In the genomic region with DNA sequence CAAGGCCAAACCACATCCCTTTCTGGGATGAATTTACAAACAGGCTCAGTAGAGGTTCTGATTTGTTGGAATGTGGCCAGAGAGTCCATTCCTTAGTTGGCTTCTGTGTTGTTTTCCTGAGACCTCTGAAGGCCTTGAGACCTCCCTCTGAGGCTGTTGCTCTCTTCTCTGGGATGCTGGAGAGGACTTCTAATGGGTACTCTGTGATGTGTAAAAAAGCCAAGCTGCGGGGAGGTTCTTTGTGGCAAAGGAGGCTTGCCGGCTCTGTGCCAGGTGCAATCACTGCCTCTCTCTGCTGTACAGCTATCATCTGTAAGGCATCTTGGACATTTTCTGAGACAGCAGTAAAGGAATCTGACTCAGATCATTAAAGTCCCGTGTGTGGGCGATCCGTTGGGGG, we compare ENCODE assay signal across 19 mouse cellular contexts.
DNase-seq lines count a peak whose midpoint lies in the region; ATAC-seq and TF ChIP-seq lines count a peak whose summit lies in the region.
"Had no signal": no experiment of that assay in that cellular context is flagged by ENCODE, and none has a peak within 500 bp of the region (broad histone marks: within the 10 kb centered on the region; RNA-seq: fewer than 3 reads in every experiment).

No protein-coding gene starts in this region.

- TF ChIP-seq CTCF in midbrain, postnatal 0 days (IDR thresholded peaks at IDR 0.05) = no peak
- no peak for TF ChIP-seq CTCF in Patski (IDR thresholded peaks at IDR 0.05)

- no peak for TF ChIP-seq POLR2A in myocyte (IDR thresholded peaks at IDR 0.05; ENCODE audit: insufficient read length, low read depth)

- no peak overlapping the region for H3K4me3 ChIP-seq in kidney, embryonic 16.5 days (ENCODE audit: low read length)
- no peak overlapping the region for H3K4me3 ChIP-seq in midbrain, postnatal 0 days (ENCODE audit: low read depth, low read length)
- H3K4me3 ChIP-seq in midbrain, embryonic 15.5 days = no peak overlapping the region
- H3K4me3 ChIP-seq in myocyte = no peak overlapping the region
- H3K4me3 ChIP-seq: embryonic facial prominence, embryonic 13.5 days; forebrain, embryonic 13.5 days; hindbrain, embryonic 13.5 days; intestine, embryonic 15.5 days; kidney, embryonic 15.5 days; limb, embryonic 13.5 days; megakaryocyte, embryonic 14.5 days had no signal

- DNase-seq in kidney, postnatal 10 days = peak; percentile 16
- DNase-seq in midbrain, postnatal 0 days (ENCODE audit: low spot score) = peak; percentile 22
- DNase-seq in Patski (ENCODE audit: low read depth, low spot score) = peak; percentile 86
- no peak for DNase-seq in adrenal gland, adult (ENCODE audit: inconsistent age in 2 of 2, low spot score in 1 of 2)
- DNase-seq: adrenal gland, postnatal 10 days; cerebellum, adult 11-12 months; gastrocnemius, postnatal 25 days; thymus, postnatal 36 days had no signal

- 44% methylated on average over 5 of the region's 5 CpGs for WGBS in kidney, embryonic 16.5 days
- WGBS in midbrain, postnatal 0 days = 65% methylated on average over 5 of the region's 5 CpGs
- WGBS in midbrain, embryonic 15.5 days = 72% methylated on average over 5 of the region's 5 CpGs

- H3K27me3 ChIP-seq in kidney, embryonic 16.5 days (ENCODE audit: insufficient read depth, low read length) = no peaks in the 10 kb centered on the region
- H3K27me3 ChIP-seq in midbrain, postnatal 0 days (ENCODE audit: insufficient read depth, low read length) = no peaks in the 10 kb centered on the region
- no peaks in the 10 kb centered on the region for H3K27me3 ChIP-seq in midbrain, embryonic 15.5 days (replicated peaks)
- no peaks in the 10 kb centered on the region for H3K27me3 ChIP-seq in Patski
- no peaks in the 10 kb centered on the region for H3K27me3 ChIP-seq in myocyte (ENCODE audit: control insufficient read depth, insufficient read depth, insufficient read length)
- H3K27me3 ChIP-seq: embryonic facial prominence, embryonic 13.5 days; forebrain, embryonic 13.5 days; hindbrain, embryonic 13.5 days; intestine, embryonic 15.5 days; megakaryocyte, embryonic 14.5 days had no signal

- no peaks in the 10 kb centered on the region for H3K79me2 ChIP-seq in myocyte (ENCODE audit: control insufficient read depth, insufficient read depth)

- in situ Hi-C loops in Patski (cut with MboI; ENCODE audit: low pct_unique_long_range_greater_than_20kb) = no loop called here

- no peak overlapping the region for H3ac ChIP-seq in myocyte (ENCODE audit: control insufficient read depth, insufficient read length)

- POLR2A ChIA-PET in Patski (lab: Charles Lee) = no interaction called here

- H3K4me1 ChIP-seq in kidney, embryonic 16.5 days (ENCODE audit: insufficient read depth, low read length) = peaks cover 2% of the 10 kb centered on the region; the same call in 1 of the 2 replicates
- no peaks in the 10 kb centered on the region for H3K4me1 ChIP-seq in midbrain, postnatal 0 days (ENCODE audit: insufficient read depth, low read length)
- H3K4me1 ChIP-seq in midbrain, embryonic 15.5 days = no peaks in the 10 kb centered on the region
- H3K4me1 ChIP-seq: forebrain, embryonic 13.5 days; hindbrain, embryonic 13.5 days; limb, embryonic 13.5 days; megakaryocyte, embryonic 14.5 days had no signal

- no peak overlapping the region for H3K4me2 ChIP-seq in kidney, embryonic 16.5 days (replicated peaks; ENCODE audit: low read depth, low read length)
- H3K4me2 ChIP-seq in midbrain, postnatal 0 days (ENCODE audit: low read depth, low read length, poor library complexity, severe bottlenecking) = no peak overlapping the region
- no peak overlapping the region for H3K4me2 ChIP-seq in midbrain, embryonic 15.5 days
- H3K4me2 ChIP-seq in myocyte (ENCODE audit: low read depth) = peak overlapping the region; percentile 57
- H3K4me2 ChIP-seq: embryonic facial prominence, embryonic 13.5 days; forebrain, embryonic 13.5 days; hindbrain, embryonic 13.5 days; intestine, embryonic 15.5 days; kidney, embryonic 15.5 days; limb, embryonic 13.5 days had no signal

- no peak for ATAC-seq in kidney, embryonic 16.5 days (ENCODE audit: low FRiP score, low TSS enrichment)
- no peak for ATAC-seq in midbrain, postnatal 0 days (ENCODE audit: low FRiP score)
- no peak for ATAC-seq in midbrain, embryonic 15.5 days (replicated peaks)
- ATAC-seq in Patski = peak; percentile 57
- ATAC-seq: forebrain, embryonic 13.5 days; intestine, embryonic 15.5 days; midbrain, embryonic 16.5 days had no signal

- no peak overlapping the region for H3K27ac ChIP-seq in kidney, embryonic 16.5 days (ENCODE audit: low read length)
- H3K27ac ChIP-seq in midbrain, postnatal 0 days (ENCODE audit: low read depth, low read length) = no peak overlapping the region
- H3K27ac ChIP-seq in midbrain, embryonic 15.5 days = no peak overlapping the region
- H3K27ac ChIP-seq: forebrain, embryonic 13.5 days; hindbrain, embryonic 13.5 days; intestine, embryonic 15.5 days; kidney, embryonic 15.5 days; limb, embryonic 13.5 days had no signal

- CTCF ChIA-PET in Patski (lab: Charles Lee) = interaction anchor here (1.5 kb wide), 1 partner anchor 84 kb away, joined by 5 read pairs; no protein-coding TSS in a partner anchor

- no peaks in the 10 kb centered on the region for H3K36me3 ChIP-seq in kidney, embryonic 16.5 days (ENCODE audit: insufficient read depth, low read length)
- H3K36me3 ChIP-seq in midbrain, postnatal 0 days (ENCODE audit: insufficient read depth, low read length) = no peaks in the 10 kb centered on the region
- no peaks in the 10 kb centered on the region for H3K36me3 ChIP-seq in midbrain, embryonic 15.5 days (replicated peaks)
- H3K36me3 ChIP-seq in myocyte (ENCODE audit: control insufficient read depth, insufficient read depth) = no peaks in the 10 kb centered on the region
- H3K36me3 ChIP-seq: embryonic facial prominence, embryonic 13.5 days; hindbrain, embryonic 13.5 days; intestine, embryonic 15.5 days; kidney, embryonic 15.5 days; limb, embryonic 13.5 days had no signal

- no peaks in the 10 kb centered on the region for H3K9me3 ChIP-seq in kidney, embryonic 16.5 days (ENCODE audit: low read length)
- H3K9me3 ChIP-seq in midbrain, postnatal 0 days (ENCODE audit: low read length) = no peaks in the 10 kb centered on the region
- H3K9me3 ChIP-seq in midbrain, embryonic 15.5 days = no peaks in the 10 kb centered on the region
- H3K9me3 ChIP-seq: embryonic facial prominence, embryonic 13.5 days; forebrain, embryonic 13.5 days; hindbrain, embryonic 13.5 days; intestine, embryonic 15.5 days; kidney, embryonic 15.5 days; limb, embryonic 13.5 days; megakaryocyte, embryonic 14.5 days had no signal

- no peak overlapping the region for H3K9ac ChIP-seq in kidney, embryonic 16.5 days (replicated peaks; ENCODE audit: low read length)
- no peak overlapping the region for H3K9ac ChIP-seq in midbrain, postnatal 0 days (replicated peaks; ENCODE audit: low read length, poor library complexity, severe bottlenecking)
- no peak overlapping the region for H3K9ac ChIP-seq in midbrain, embryonic 15.5 days
- H3K9ac ChIP-seq: embryonic facial prominence, embryonic 13.5 days; forebrain, embryonic 13.5 days; hindbrain, embryonic 13.5 days; intestine, embryonic 15.5 days; kidney, embryonic 15.5 days; limb, embryonic 13.5 days had no signal

TF ChIP-seq in myocyte, 11 proteins besides CTCF, POLR2A, EP300 and RAD21:
- 0 out of 2 replicates have a peak, but pooled peaks have one; percentile 9 for TF ChIP-seq CEBPB (IDR thresholded peaks at IDR 0.05; ENCODE audit: insufficient read depth, poor library complexity, severe bottlenecking)
- no peak for TF ChIP-seq POLR2AphosphoS2 (IDR thresholded peaks at IDR 0.05; ENCODE audit: insufficient read length, low read depth)
- no peak for TF ChIP-seq MAX (IDR thresholded peaks at IDR 0.05; ENCODE audit: low read depth)
- TF ChIP-seq TCF12 (IDR thresholded peaks at IDR 0.05; ENCODE audit: insufficient read depth, poor library complexity, severe bottlenecking) = no peak
- TF ChIP-seq E2F4 (IDR thresholded peaks at IDR 0.05; ENCODE audit: insufficient read depth) = no peak
- TF ChIP-seq SRF (IDR thresholded peaks at IDR 0.05; ENCODE audit: control insufficient read depth, insufficient read length, low read depth) = no peak
TF ChIP-seq in myocyte: peak in this region for 1.

Comparison
In these comparisons a context has a peak if more than half of its experiments do, and no peak if none do; other contexts are left out.
1. DNase-seq: peak in kidney, postnatal 10 days (single experiment), midbrain, postnatal 0 days (single experiment) and Patski (single experiment); none in adrenal gland, adult (0 of 2).